Mouse (Mus musculus) forebrain, embryonic 12.5 days (tissue): Measurements from ENCODE around the gene Cd63. TPM values are rescaled to one million over a fixed set of nuclear protein-coding genes. Genes with fewer than 3 reads are reported as not detected.

Experiments used
- ATAC-seq: fragments of 200-750 bp; cut with Nextera tagmentation; 2 replicates; pipeline ENCODE4 v1.8.0; 2017; ENCODE audit warnings: moderate TSS enrichment; ENCODE audit not compliant: low FRiP score
- H3K27ac ChIP-seq: fragments of 300-500 bp; sonication (generic); 2 replicates; pipeline ENCODE4 v1.5.1; 2016; ENCODE audit warnings: mild to moderate bottlenecking
- H3K27me3 ChIP-seq: fragments of 300-500 bp; sonication (generic); 2 replicates; pipeline ENCODE4 v1.6.1; 2016; ENCODE audit warnings: mild to moderate bottlenecking
- H3K36me3 ChIP-seq: fragments of 300-500 bp; sonication (generic); replicated peaks from 2 replicates; pipeline ENCODE4 v1.6.1; 2016; ENCODE audit warnings: mild to moderate bottlenecking
- H3K4me1 ChIP-seq: fragments of 300-500 bp; sonication (generic); 2 replicates; pipeline ENCODE4 v1.6.1; 2016
- H3K4me2 ChIP-seq: fragments of 300-500 bp; sonication (generic); 2 replicates; pipeline ENCODE4 v1.6.1; 2016; ENCODE audit warnings: mild to moderate bottlenecking, moderate library complexity
- H3K4me3 ChIP-seq: fragments of 300-500 bp; sonication (generic); replicated peaks from 2 replicates; pipeline ENCODE4 v1.5.1; 2016; ENCODE audit warnings: mild to moderate bottlenecking
- H3K9ac ChIP-seq: fragments of 300-500 bp; sonication (generic); 2 replicates; pipeline ENCODE4 v1.6.1; 2016; ENCODE audit warnings: mild to moderate bottlenecking
- H3K9me3 ChIP-seq: fragments of 300-500 bp; sonication (generic); 2 replicates; pipeline ENCODE4 v1.6.1; 2016
- WGBS: fragments of 180-500 bp; shearing (Covaris S2); methylation state at CpG from one replicate; pipeline ENCODE4 v1.1.7; 2016; 5-methylcytosine and 5-hydroxymethylcytosine counted together
- polyA plus RNA-seq: library from polyadenylated mRNA; unstranded; fragments of >200 nt; fragmentation: Nextera tagmentation; extraction: Ambion mirVana; gene quantifications from 2 replicates; pipeline ENCODE4 v1.2.1, GENCODE M21; 2016

Cd63 gene
- polyA plus RNA-seq, 1 experiment from 2014 or later, result 160 TPM

GRCm38 (mm10) chr10:128960142-128960541 is 59.4 kb downstream of the Cd63 start:
- no peak overlapping the region for H3K9ac ChIP-seq
- H3K4me3 ChIP-seq, result no peak overlapping the region
- H3K27ac ChIP-seq, result no peak overlapping the region
- no peaks in the 10 kb centered on the region for H3K36me3 ChIP-seq
- no peak for ATAC-seq
- no peaks in the 10 kb centered on the region for H3K27me3 ChIP-seq
- no peaks in the 10 kb centered on the region for H3K9me3 ChIP-seq
- WGBS, result 82% methylated on average over 4 of the region's 4 CpGs
- no peak overlapping the region for H3K4me2 ChIP-seq
- H3K4me1 ChIP-seq, result no peaks in the 10 kb centered on the region

GRCm38 (mm10) chr10:128960590-128961584 is 60.1 kb downstream of the Cd63 start, which contains the start of gene Mettl7b:
TSS of gene Mettl7b (minus strand) at chr10:128960988.
- no peak within 1 kb of the TSS for H3K4me2 ChIP-seq
- no peak for ATAC-seq
- H3K27ac ChIP-seq, result no peak within 1 kb of the TSS
- no peaks in the 10 kb centered on the region for H3K4me1 ChIP-seq
- H3K36me3 ChIP-seq, result no peaks in the 10 kb centered on the region
- WGBS, result 87% methylated on average over 12 of the region's 12 CpGs
- no peaks in the 10 kb centered on the region for H3K9me3 ChIP-seq
- no peak within 1 kb of the TSS for H3K4me3 ChIP-seq
- H3K9ac ChIP-seq, result no peak within 1 kb of the TSS
- no peaks in the 10 kb centered on the region for H3K27me3 ChIP-seq

Other genes with a start within 250 kb of the Cd63 start
- gene Suox, start 226.9 kb upstream of the Cd63 start, polyA plus RNA-seq, result 10.4 and 10.7 TPM in 2 replicates
- gene Rab5b, start 204.7 kb upstream of the Cd63 start, polyA plus RNA-seq, result 90.9 and 98.8 TPM in 2 replicates
- 0.88 and 4.4 TPM in 2 replicates for gene Pmel, start 196.8 kb upstream of the Cd63 start, polyA plus RNA-seq
- 95.2 and 104 TPM in 2 replicates for gene Cdk2, start 196.0 kb upstream of the Cd63 start, polyA plus RNA-seq
- 3.9 and 4.2 TPM in 2 replicates for gene Dgka, start 156.1 kb upstream of the Cd63 start, polyA plus RNA-seq
- 51.2 and 52.8 TPM in 2 replicates for gene Pym1, start 153.1 kb upstream of the Cd63 start, polyA plus RNA-seq
- 0.40 and 0.60 TPM in 2 replicates for gene Mmp19, start 110.1 kb upstream of the Cd63 start, polyA plus RNA-seq
- 55.0 and 58.9 TPM in 2 replicates for gene Dnajc14, start 96.9 kb upstream of the Cd63 start, polyA plus RNA-seq
- 18.4 and 21.3 TPM in 2 replicates for gene Tmem198b, start 96.6 kb upstream of the Cd63 start, polyA plus RNA-seq
- 251 and 256 TPM in 2 replicates for gene Sarnp, start 83.7 kb upstream of the Cd63 start, polyA plus RNA-seq
- 47.4 and 53.0 TPM in 2 replicates for gene Ormdl2, start 79.3 kb upstream of the Cd63 start, polyA plus RNA-seq
- gene Gdf11, start 9.3 kb upstream of the Cd63 start, polyA plus RNA-seq, result 9.3 and 9.6 TPM in 2 replicates
- 11.3 and 13.3 TPM in 2 replicates for gene Rdh5, start 21.9 kb downstream of the Cd63 start, polyA plus RNA-seq
- gene Bloc1s1, start 23.0 kb downstream of the Cd63 start, polyA plus RNA-seq, result 183 and 188 TPM in 2 replicates
- gene Itga7, start 32.8 kb downstream of the Cd63 start, polyA plus RNA-seq, result 0.46 and 0.73 TPM in 2 replicates
- gene Mettl7b, start 60.0 kb downstream of the Cd63 start, polyA plus RNA-seq, result not detected in 2 replicates
- not detected in 2 replicates for gene Olfr9, start 88.4 kb downstream of the Cd63 start, polyA plus RNA-seq
- gene Olfr763, start 109.8 kb downstream of the Cd63 start, polyA plus RNA-seq, result not detected in 2 replicates
- not detected in 2 replicates for gene Olfr764-ps1, start 138.9 kb downstream of the Cd63 start, polyA plus RNA-seq
- gene Olfr765, start 149.0 kb downstream of the Cd63 start, polyA plus RNA-seq, result not detected in 2 replicates
- not detected in 2 replicates for gene Olfr766-ps1, start 168.0 kb downstream of the Cd63 start, polyA plus RNA-seq
- gene Olfr767, start 181.9 kb downstream of the Cd63 start, polyA plus RNA-seq, result not detected in 2 replicates
- not detected in 2 replicates for gene Olfr768, start 198.4 kb downstream of the Cd63 start, polyA plus RNA-seq
- gene Olfr769, start 216.9 kb downstream of the Cd63 start, polyA plus RNA-seq, result not detected in 2 replicates
- gene Olfr770, start 238.0 kb downstream of the Cd63 start, polyA plus RNA-seq, result not detected in 2 replicates